Mouse (Mus musculus) heart, embryonic 14.5 days (tissue): Measurements from ENCODE around the gene Sema3e. TPM values are rescaled to one million over a fixed set of nuclear protein-coding genes. Genes with fewer than 3 reads are reported as not detected.

Experiments used
- ATAC-seq: fragments of 200-750 bp; cut with Nextera tagmentation; 2 replicates; pipeline ENCODE4 v1.8.0; 2017; ENCODE audit warnings: low read depth, moderate TSS enrichment; ENCODE audit not compliant: insufficient number of reproducible peaks, insufficient read depth, low FRiP score
- H3K27ac ChIP-seq, 2 experiments: fragments of 200-500 bp in 1 of 2; fragments of 300-500 bp in 1 of 2; sonication (generic) in 1 of 2; replicated peaks in 1 of 2; 2 replicates each; pipeline ENCODE4 v1.5.1; 2012 to 2014; ENCODE audit warnings: low read depth in 2 of 2, low read length in 2 of 2, control low read depth in 1 of 2, mild to moderate bottlenecking in 1 of 2, mixed read lengths in 1 of 2; ENCODE audit not compliant: control insufficient read depth in 1 of 2, insufficient read depth in 1 of 2
- H3K27me3 ChIP-seq: fragments of 300-500 bp; sonication (generic); 2 replicates; pipeline ENCODE4 v1.6.1; 2014; ENCODE audit warnings: mild to moderate bottlenecking, low read length, control low read depth; ENCODE audit not compliant: control insufficient read depth, insufficient read depth
- H3K36me3 ChIP-seq: fragments of 300-500 bp; sonication (generic); 2 replicates; pipeline ENCODE4 v1.6.1; 2014; ENCODE audit warnings: mild to moderate bottlenecking, control low read depth, low read length, mixed read lengths; ENCODE audit not compliant: control insufficient read depth, insufficient read depth
- H3K4me1 ChIP-seq, 2 experiments: fragments of 200-500 bp in 1 of 2; fragments of 300-500 bp in 1 of 2; sonication (generic) in 1 of 2; 2 replicates each; pipeline ENCODE4 v1.6.1; 2012 to 2014; ENCODE audit warnings: low read length in 2 of 2, control low read depth in 1 of 2, mixed read lengths in 1 of 2; ENCODE audit not compliant: control insufficient read depth in 2 of 2, insufficient read depth in 2 of 2
- H3K4me2 ChIP-seq: fragments of 300-500 bp; sonication (generic); 2 replicates; pipeline ENCODE4 v1.6.1; 2014; ENCODE audit warnings: mild to moderate bottlenecking, low read length
- H3K4me3 ChIP-seq, 2 experiments: fragments of 200-500 bp in 1 of 2; fragments of 300-500 bp in 1 of 2; sonication (generic) in 1 of 2; 2 replicates each; pipeline ENCODE4 v1.5.1; 2012 to 2014; ENCODE audit warnings: low read length in 2 of 2, mild to moderate bottlenecking in 2 of 2, control low read depth in 1 of 2, low read depth in 1 of 2, moderate library complexity in 1 of 2; ENCODE audit not compliant: control insufficient read depth in 1 of 2, insufficient read depth in 1 of 2
- H3K9ac ChIP-seq: fragments of 300-500 bp; sonication (generic); 2 replicates; pipeline ENCODE4 v1.6.1; 2014; ENCODE audit warnings: mild to moderate bottlenecking, low read length
- H3K9me3 ChIP-seq: fragments of 300-500 bp; sonication (generic); 2 replicates; pipeline ENCODE4 v1.6.1; 2016; ENCODE audit warnings: low read length, control low read depth; ENCODE audit not compliant: control insufficient read depth
- WGBS: fragments of 180-500 bp; shearing (Covaris S2); extraction: QIAGEN DNeasy Blood & Tissue Kit; methylation state at CpG from one replicate; pipeline ENCODE4 v1.1.7; 2014; 5-methylcytosine and 5-hydroxymethylcytosine counted together
- polyA plus RNA-seq: library from polyadenylated mRNA; unstranded; fragments of >200 nt; fragmentation: Nextera tagmentation; extraction: Ambion mirVana; gene quantifications from 2 replicates; pipeline ENCODE4 v1.2.1, GENCODE M21; 2014

The Sema3e gene
- polyA plus RNA-seq, 1 experiment from 2014 or later = 0.47 TPM

GRCm38 (mm10) chr5:13988023-13988422 lies 37.1 kb upstream of the Sema3e start:
- H3K27ac ChIP-seq = no peak overlapping the region
- H3K9ac ChIP-seq = no peak overlapping the region

GRCm38 (mm10) chr5:13992734-13993396 lies 32.2 kb upstream of the Sema3e start:
- H3K27ac ChIP-seq = no peak overlapping the region
- ATAC-seq = no peak

More at GRCm38 (mm10) chr5:13988023-13988422, 37.1 kb upstream of the Sema3e start:
- no peaks in the 10 kb centered on the region for H3K36me3 ChIP-seq
- ATAC-seq = no peak
- H3K4me3 ChIP-seq = no peak overlapping the region
- no peak overlapping the region for H3K4me2 ChIP-seq
- peaks cover 0 to 2% of the 10 kb centered on the region in 2 experiments; a peak in 2 of 4 replicates for H3K4me1 ChIP-seq
- H3K9me3 ChIP-seq = no peaks in the 10 kb centered on the region
- no peaks in the 10 kb centered on the region for H3K27me3 ChIP-seq
- WGBS = 66% methylated on average over 2 of the region's 2 CpGs

DNA sequence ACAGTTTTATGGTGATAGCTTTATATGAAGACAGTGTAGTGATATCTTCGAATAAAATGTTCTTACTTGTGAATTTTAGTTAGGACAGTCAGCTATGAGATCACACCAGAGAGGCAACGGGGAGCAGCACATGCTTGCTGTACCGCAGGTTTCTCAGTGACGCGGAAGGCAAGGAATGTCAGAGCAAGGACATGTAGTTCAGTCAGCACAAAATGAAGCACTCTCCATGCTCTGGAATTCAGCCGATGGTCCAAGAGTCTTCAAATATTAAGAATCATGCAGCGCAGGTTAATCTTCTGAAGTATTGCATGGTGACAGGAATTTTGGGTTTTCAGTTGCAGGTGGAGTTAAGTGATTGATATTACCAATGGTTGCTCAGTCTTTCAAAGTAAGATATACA lies 3.3 kb downstream of the Sema3e start:
- Histone ChIP-seq H3K36me3 (no peaks in the 10 kb centered on the region), H3K27me3 (no peaks in the 10 kb centered on the region), H3K4me3 (no peak overlapping the region), H3K9ac (no peak overlapping the region), H3K9me3 (no peaks in the 10 kb centered on the region), H3K27ac (no peak overlapping the region), H3K4me2 (no peak overlapping the region), H3K4me1 (peaks cover 5 to 9% of the 10 kb centered on the region in 2 experiments; a peak in 2 of 4 replicates)
- ATAC-seq = no peak
- WGBS = 77% methylated on average over 7 of the region's 7 CpGs

More at GRCm38 (mm10) chr5:13992734-13993396, 32.2 kb upstream of the Sema3e start:
- Histone ChIP-seq H3K36me3 (no peaks in the 10 kb centered on the region), H3K4me2 (no peak overlapping the region), H3K9ac (no peak overlapping the region), H3K4me3 (no peak overlapping the region), H3K4me1 (peaks cover 0 to 2% of the 10 kb centered on the region in 2 experiments; a peak in 2 of 4 replicates), H3K27me3 (no peaks in the 10 kb centered on the region), H3K9me3 (peaks cover 2% of the 10 kb centered on the region; the same call in 1 of the 2 replicates)
- 46% methylated on average over 11 of the region's 11 CpGs for WGBS

DNA sequence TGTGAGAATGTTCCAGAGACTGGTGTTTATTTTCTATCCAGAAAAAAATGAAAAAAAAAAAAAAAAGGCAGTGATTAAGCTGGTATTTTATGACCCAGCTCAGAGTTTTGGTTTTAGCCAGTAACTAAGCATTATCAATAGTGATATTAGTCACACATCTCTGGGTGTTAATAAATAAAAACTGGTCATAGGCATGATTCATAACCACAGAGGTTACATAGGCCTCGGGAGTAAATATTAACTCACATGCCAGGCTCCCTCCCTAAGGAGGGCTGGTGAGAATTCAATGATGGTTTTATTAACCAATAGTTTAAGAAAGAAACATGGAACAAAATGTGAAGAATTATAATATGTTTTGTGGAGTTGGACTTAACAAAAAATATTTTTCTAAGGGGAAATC lies 5.7 kb downstream of the Sema3e start:
- 90% methylated on average over 1 of the region's 1 CpGs for WGBS
- ATAC-seq = no peak

GRCm38 (mm10) chr5:14032056-14032455 lies 7.0 kb downstream of the Sema3e start:
- Histone ChIP-seq H3K27me3 (no peaks in the 10 kb centered on the region), H3K4me3 (no peak overlapping the region), H3K9ac (no peak overlapping the region), H3K27ac (no peak overlapping the region), H3K4me1 (peaks cover 0 to 5% of the 10 kb centered on the region in 2 experiments; a peak in 1 of 4 replicates), H3K4me2 (no peak overlapping the region), H3K9me3 (no peaks in the 10 kb centered on the region), H3K36me3 (no peaks in the 10 kb centered on the region)
- ATAC-seq = no peak
- WGBS = 33% methylated on average over 4 of the region's 4 CpGs

More for the DNA sequence above, 5.7 kb downstream of the Sema3e start:
- H3K4me1 ChIP-seq = peaks cover 2 to 7% of the 10 kb centered on the region in 2 experiments; a peak in 2 of 4 replicates
- no peak overlapping the region for H3K9ac ChIP-seq
- no peak overlapping the region for H3K4me3 ChIP-seq
- no peak overlapping the region for H3K27ac ChIP-seq
- H3K36me3 ChIP-seq = no peaks in the 10 kb centered on the region
- H3K4me2 ChIP-seq = no peak overlapping the region
- H3K27me3 ChIP-seq = no peaks in the 10 kb centered on the region
- no peaks in the 10 kb centered on the region for H3K9me3 ChIP-seq

DNA sequence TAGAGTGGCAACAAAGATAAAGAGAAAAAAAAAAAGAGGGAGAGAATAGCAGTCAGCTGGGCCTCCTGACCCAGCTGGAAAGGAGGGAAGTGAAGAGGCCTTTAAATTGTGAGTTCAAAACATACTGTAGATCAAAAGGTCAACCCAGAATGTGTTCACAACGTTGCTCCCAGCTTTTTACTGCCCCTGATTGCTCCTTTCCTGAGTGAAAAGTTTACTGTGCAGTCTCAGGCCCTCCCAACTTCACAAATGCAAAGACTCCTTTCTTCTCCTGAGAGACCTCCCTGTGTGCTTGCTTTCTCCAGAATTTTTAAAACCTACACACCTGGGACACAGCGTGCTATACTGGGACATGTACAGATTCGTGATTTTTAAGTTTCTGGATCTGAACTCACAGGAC lies 8.2 kb downstream of the Sema3e start:
- no peak for ATAC-seq
- Histone ChIP-seq H3K4me2 (no peak overlapping the region), H3K27me3 (no peaks in the 10 kb centered on the region), H3K9me3 (no peaks in the 10 kb centered on the region), H3K9ac (no peak overlapping the region), H3K4me1 (peaks cover 0 to 5% of the 10 kb centered on the region in 2 experiments; a peak in 1 of 4 replicates), H3K4me3 (no peak overlapping the region), H3K36me3 (no peaks in the 10 kb centered on the region), H3K27ac (no peak overlapping the region)
- WGBS = 41% methylated on average over 3 of the region's 3 CpGs

- no peak for ATAC-seq
- Histone ChIP-seq H3K27me3 (no peaks in the 10 kb centered on the region), H3K9ac (no peak overlapping the region), H3K27ac (no peak overlapping the region), H3K4me3 (no peak overlapping the region), H3K4me2 (no peak overlapping the region), H3K4me1 (no peaks in the 10 kb centered on the region), H3K9me3 (no peaks in the 10 kb centered on the region), H3K36me3 (no peaks in the 10 kb centered on the region)
- WGBS = 26% methylated on average over 9 of the region's 9 CpGs
Observed at GRCm38 (mm10) chr5:14038813-14039496, 13.9 kb downstream of the Sema3e start.
